Mouse (Mus musculus) MEL (cell line): Measurements from ENCODE around the gene Olfr12.

Experiments
- CTCF ChIP-seq, 3 experiments: IDR thresholded peaks in 2 of 3; conservative IDR thresholded peaks in 1 of 3; 2 replicates each; pipeline ENCODE4 v1.5.1; 2011 to 2012; ENCODE audit warnings: low read length in 3 of 3, low read depth in 2 of 3, mild to moderate bottlenecking in 2 of 3, improper control_type of control experiment in 1 of 3, inconsistent platforms in 1 of 3, mixed read lengths in 1 of 3, moderate library complexity in 1 of 3; ENCODE audit not compliant: control insufficient read depth in 1 of 3, insufficient read depth in 1 of 3, poor library complexity in 1 of 3, severe bottlenecking in 1 of 3
- E2F4 ChIP-seq: IDR thresholded peaks from 2 replicates; pipeline ENCODE4 v1.6.1; 2011; ENCODE audit warnings: low read depth, low read length, improper control_type of control experiment, borderline replicate concordance
- EP300 ChIP-seq, 2 experiments: IDR thresholded peaks; 2 replicates each; pipeline ENCODE4 v1.6.1; 2011; ENCODE audit warnings: improper control_type of control experiment in 2 of 2, low read length in 2 of 2, low read depth in 1 of 2, mild to moderate bottlenecking in 1 of 2
- GATA1 ChIP-seq: IDR thresholded peaks from 2 replicates; pipeline ENCODE4 v1.6.1; 2011; ENCODE audit warnings: low read depth, low read length, improper control_type of control experiment
- MYB ChIP-seq: IDR thresholded peaks from 2 replicates; pipeline ENCODE4 v1.6.1; 2011; ENCODE audit warnings: mild to moderate bottlenecking, low read depth, low read length, improper control_type of control experiment
- POLR2A ChIP-seq, 2 experiments: IDR thresholded peaks; 2 replicates each; pipeline ENCODE4 v1.6.1; 2011 to 2012; ENCODE audit warnings: low read length in 2 of 2, mild to moderate bottlenecking in 2 of 2, control low read depth in 1 of 2, improper control_type of control experiment in 1 of 2, low read depth in 1 of 2, moderate library complexity in 1 of 2; ENCODE audit not compliant: control insufficient read depth in 1 of 2, insufficient read depth in 1 of 2, poor library complexity in 1 of 2
- TBP ChIP-seq: IDR thresholded peaks from 2 replicates; pipeline ENCODE4 v1.8.0; 2011; ENCODE audit warnings: low read depth, low read length, improper control_type of control experiment
- ZC3H11A ChIP-seq: IDR thresholded peaks from 2 replicates; pipeline ENCODE4 v1.6.1; 2012; ENCODE audit warnings: low read depth, mild to moderate bottlenecking, inconsistent platforms, low read length, improper control_type of control experiment
- ZNF384 ChIP-seq: IDR thresholded peaks from 2 replicates; pipeline ENCODE4 v1.6.1; 2012; ENCODE audit warnings: low read depth, mild to moderate bottlenecking, inconsistent platforms, low read length, improper control_type of control experiment

DNA sequence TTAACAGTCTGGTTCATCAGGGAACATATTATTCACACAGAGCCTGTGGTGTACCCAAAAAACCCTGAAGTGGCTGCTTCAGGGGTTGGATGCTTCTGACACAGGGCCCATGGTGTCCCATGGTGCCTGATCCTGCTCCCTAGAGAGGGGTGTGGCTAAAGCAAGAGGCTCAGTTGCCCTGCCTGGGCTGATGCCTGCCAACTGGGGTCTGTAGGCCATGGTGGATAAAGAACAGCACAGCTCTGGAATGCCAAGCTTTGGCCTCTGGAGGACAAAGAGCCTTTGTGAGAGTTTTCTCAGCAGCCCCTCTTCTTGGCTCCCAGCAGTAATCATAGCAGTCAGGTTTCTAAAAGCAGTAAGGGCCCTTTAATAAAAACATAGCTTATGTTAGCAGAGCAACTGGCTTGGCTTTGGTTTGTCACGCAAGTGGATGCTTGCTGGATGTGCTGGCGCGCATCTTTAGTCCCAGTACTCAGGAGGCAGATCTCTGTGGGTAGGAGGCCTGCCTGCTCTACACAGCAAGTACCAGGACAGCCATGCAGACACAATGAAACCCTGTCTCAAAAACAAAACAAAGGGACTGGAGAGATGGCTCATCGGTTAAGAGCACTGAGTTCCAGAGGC lies 17.5 kb downstream of the Olfr12 start:
- TF ChIP-seq E2F4 (no peak), CTCF (IDR thresholded peaks at IDR 0.05 in 2 of 3, conservative IDR thresholded peaks at IDR 0.05 in 1 of 3; ENCODE audit: control insufficient read depth in 1 of 3, insufficient read depth in 1 of 3, low read depth in 2 of 3, low read length in 3 of 3, poor library complexity in 1 of 3, severe bottlenecking in 1 of 3) (no peak), ZNF384 (no peak), MYB (no peak), ZC3H11A (no peak), POLR2A (IDR thresholded peaks at IDR 0.05; ENCODE audit: control insufficient read depth in 1 of 2, insufficient read depth in 1 of 2, low read depth in 1 of 2, low read length in 2 of 2, poor library complexity in 1 of 2) (no peak), EP300 (IDR thresholded peaks at IDR 0.05; ENCODE audit: low read depth in 1 of 2, low read length in 2 of 2) (no peak), TBP (no peak), GATA1 (no peak)
